Mouse (Mus musculus) CD8-positive naive resting alpha-beta T cell, adult 2 months (primary cell): ENCODE measurements around the gene Samd4.

ENCODE experiments used
- DNase-seq, 2 experiments: peaks; one replicate each; pipeline ENCODE4 v3.0.0; 2022; ENCODE audit warnings: low read depth in 2 of 2, low spot score in 2 of 2

The Samd4 gene

DNA sequence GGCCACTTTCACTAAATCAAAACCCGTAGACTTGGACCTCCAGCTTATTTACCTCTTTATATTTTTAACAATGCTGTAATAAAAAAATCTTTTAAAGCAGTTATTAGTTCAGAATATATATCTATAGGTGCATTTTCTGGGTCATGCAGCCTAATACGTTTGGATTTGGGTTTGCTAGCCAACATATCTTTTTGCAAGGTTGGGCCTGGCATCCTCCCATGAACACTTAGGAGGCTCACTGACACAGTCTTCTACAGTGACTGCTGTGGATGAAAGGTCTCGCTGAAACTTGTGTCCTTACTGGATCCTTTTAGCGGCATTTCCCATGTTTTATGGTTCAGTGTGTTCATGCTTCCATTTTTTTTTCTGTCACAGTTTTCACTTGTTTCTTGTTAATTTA lies 21.6 kb downstream of the Samd4 start:
- DNase-seq: no peak

DNA sequence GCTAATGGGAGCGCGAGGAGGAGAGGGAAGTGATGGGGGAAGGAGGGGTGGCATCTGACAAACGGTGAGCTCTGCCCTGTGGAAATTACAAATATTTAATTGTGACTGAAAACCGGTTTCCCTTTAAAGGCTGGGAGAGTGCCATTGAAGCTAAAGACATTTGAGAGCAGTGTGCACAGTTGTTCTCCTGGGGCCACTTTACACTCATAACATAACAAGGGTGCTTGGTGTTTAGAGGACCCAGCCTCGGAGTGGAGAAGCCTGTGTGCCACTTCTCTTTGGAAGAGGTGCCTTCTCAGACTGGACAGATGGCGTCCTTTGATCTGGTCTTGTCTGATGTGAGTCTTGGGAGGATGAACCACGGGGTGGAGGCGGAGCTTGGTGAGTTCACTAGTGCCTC lies 26.2 kb downstream of the Samd4 start:
- no peak for DNase-seq

DNA sequence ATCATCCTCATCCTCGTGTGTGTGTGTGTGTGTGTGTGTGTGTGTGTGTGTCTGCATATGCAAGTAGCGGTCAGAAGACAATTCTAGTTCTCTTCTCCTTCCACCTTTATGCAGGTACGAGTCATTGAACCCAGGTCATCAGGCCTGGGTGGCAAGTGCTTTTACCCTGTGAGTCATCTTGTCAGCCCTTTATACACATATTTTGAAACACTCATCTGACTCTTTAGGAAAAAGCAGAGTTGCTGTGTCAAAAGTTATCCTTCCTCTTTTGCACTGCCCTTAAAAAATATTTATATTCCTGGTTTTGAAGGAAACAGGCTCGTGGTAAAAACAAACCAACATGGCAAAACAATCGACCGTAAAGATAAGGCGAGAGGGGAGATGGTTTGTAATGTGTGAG lies 29.8 kb downstream of the Samd4 start:
- DNase-seq: no peak

DNA sequence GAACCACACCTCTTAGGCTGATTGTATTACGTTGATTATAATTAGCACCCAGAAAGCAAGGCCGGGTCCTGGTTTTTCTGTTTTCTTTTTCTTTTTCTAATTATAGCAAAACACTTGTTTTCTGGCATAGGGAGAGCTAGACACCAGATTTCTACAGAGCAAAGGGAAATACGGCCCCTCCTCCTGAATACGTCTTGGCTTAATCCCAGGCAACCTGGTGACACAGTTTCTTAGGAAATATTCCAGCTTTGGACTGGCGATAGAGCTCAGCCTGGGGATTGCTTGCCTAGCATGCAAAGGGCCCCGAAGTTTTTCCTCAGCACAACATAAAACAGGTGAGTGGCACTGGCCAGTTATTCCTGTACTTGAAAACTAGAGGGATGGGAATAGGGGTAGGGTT lies 31.7 kb downstream of the Samd4 start:
- DNase-seq: no peak

GRCm38 (mm10) chr14:46915555-46915954 lies 32.9 kb downstream of the Samd4 start:
- DNase-seq: no peak

DNA sequence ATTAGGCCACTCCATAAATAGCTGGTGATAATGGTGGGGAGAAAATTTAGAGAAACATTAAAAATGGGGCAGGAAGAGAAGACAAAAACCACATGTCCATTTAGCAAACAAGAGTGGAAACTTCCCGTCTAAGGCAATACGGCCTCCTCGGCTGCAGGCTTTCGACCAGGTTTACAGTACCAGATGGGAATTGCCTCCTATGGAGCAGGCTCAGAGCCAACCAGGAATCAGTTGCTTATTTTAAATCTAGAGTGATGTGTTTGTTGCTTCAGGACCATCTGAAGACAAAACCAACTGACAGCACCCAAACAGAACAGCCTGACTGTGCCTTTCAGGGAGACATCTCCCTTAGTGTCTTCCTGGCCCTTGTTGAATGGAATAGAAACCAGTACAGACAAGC lies 33.9 kb downstream of the Samd4 start:
- DNase-seq: no peak

- no peak for DNase-seq
These were observed 34.5 kb downstream of the Samd4 start for GRCm38 (mm10) chr14:46917136-46917535.

DNA sequence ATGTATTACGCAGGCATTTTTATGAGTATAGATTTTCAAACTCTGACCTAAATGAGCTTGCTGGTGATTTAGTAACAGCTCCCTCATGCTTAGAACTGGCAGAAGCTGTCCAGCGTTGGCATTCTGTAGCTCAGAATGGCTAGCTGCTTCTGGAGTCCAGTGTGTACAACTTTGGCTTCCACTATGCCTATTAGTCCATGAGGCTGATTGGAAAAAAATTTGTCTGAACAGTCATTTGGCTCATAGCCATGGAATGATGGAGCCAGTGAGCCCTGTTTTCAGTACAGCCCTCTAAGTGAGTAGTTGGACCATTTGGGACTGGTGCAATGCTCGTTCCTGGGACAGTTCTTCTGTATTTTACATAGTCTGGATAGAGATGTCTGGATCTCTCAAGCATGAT lies 34.9 kb downstream of the Samd4 start:
- DNase-seq: no peak

GRCm38 (mm10) chr14:46920496-46920895 lies 37.8 kb downstream of the Samd4 start:
- DNase-seq: no peak

GRCm38 (mm10) chr14:46921178-46921975 lies 38.7 kb downstream of the Samd4 start:
- DNase-seq: no peak

- no peak for DNase-seq
These were observed 41.3 kb downstream of the Samd4 start for GRCm38 (mm10) chr14:46923931-46924330.

GRCm38 (mm10) chr14:46924422-46924821 lies 41.8 kb downstream of the Samd4 start:
- DNase-seq: no peak

- DNase-seq: no peak
These were observed 45.9 kb downstream of the Samd4 start for GRCm38 (mm10) chr14:46928556-46928955.

DNA sequence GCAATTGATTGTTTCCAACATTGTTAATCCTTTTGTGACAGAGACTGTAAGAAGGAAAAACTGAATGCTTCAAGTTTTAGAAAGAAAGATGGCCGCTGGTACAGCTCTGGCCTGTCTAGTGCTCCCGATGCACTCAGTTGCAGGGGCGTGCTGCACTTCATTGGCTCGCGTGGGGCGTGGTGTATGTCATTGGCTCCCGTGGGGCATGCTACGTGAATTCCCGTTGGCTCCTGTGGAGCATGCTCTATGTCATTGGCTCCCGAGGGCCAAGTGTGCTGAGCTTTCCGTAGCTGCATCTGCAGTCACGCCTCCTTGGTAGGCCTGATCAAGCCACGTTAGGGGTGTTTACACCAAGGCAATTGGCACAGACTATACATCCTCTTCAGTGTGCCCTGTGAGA lies 49.5 kb downstream of the Samd4 start:
- no peak for DNase-seq

DNA sequence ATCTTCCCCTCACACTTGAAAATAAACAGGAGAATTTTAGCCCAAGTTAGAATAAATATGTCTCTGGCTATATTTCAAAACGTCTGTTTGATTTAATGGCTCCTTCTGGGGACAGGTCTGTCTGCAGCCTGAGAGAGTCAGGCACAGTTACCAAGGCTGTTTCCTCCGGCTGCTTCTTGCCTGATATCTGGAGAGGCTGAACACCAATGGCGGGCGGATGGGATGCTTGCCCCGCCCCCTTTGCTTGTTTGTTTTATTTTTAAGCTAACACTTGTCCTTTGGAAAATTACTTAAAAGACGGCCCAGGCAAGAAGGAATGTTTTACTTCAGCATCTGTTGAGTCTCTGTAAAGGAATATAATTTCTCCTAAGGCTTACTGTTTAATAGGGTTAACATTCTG lies 50.1 kb downstream of the Samd4 start:
- no peak for DNase-seq

- no peak for DNase-seq
These were observed 58.4 kb downstream of the Samd4 start for GRCm38 (mm10) chr14:46941077-46941476.

- DNase-seq: no peak
These were observed 59.5 kb downstream of the Samd4 start for GRCm38 (mm10) chr14:46941896-46942812.

DNA sequence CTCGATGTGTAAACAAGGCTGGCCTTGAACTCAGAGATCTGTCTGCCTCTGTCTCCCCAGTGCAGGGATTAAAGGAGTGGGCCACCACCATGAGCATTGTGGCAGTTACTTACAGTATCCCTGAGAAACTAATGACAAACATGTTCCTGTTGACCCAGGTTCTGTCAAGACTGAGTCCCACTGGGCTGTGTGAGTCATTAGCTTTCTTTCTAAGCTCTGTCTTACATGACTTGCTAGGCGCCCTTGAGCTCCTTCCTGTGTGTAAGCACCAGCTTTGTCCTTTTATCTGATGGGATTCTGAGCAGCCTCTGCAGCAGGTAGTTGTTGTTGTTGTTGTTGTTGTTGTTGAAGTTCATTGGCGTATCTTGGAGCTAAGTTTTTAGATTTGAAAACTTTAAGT lies 61.8 kb downstream of the Samd4 start:
- DNase-seq: no peak

- DNase-seq: no peak
These were observed 63.3 kb downstream of the Samd4 start for GRCm38 (mm10) chr14:46945903-46946490.

- DNase-seq: no peak
These were observed 65.0 kb downstream of the Samd4 start for GRCm38 (mm10) chr14:46947644-46948043.

DNA sequence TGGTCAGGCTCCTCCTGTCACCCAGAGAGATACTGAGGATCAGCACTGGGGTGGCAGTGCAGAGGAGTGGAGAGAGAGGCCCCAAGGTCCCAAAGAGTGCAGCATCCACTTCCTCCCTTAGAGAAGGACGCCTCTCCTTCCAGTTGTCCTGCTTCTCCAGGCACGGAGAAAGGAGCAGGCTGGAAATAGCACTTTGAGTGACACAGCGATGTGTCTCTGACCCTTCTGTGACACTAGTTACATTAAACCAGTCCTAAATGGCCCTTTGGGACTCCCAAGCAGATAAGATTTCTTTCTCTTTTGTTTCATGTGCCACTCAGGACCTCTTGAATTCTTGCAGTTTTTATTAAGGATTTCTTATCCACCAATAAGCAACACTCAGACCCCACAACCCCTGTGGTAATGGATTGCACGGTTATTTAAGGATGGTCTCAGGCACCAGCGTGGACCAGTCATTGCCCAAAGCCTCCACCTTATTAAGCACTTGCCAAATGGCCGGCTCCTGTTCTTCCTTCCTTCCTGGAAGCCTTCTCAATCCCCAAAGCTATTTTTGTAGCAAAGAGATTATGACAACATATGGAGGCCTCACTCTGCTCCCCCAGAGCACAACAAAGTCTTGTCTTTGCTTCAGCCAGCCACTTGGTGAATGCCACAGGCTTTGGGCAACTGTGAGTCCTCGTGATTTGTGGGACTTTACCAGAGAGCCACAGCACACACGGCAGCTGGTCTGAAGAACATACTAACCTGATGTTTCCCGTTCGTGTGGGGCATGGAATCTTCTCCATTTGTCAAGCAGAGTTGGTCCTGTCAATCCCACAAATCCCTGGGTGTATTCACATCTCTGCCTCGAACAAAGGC lies 68.1 kb downstream of the Samd4 start:
- no peak for DNase-seq
